Mouse (Mus musculus) brown adipose tissue, adult 24 weeks (tissue): ENCODE measurements around the gene Anapc1. TPM values are rescaled to one million over a fixed set of nuclear protein-coding genes. Genes with fewer than 3 reads are reported as not detected.
"Not testable (repeated sequence)": the region's sequence is repeated elsewhere in the genome, so short reads cannot be mapped to it uniquely, and the experiment has no call there.

Source experiments
- H3K27ac ChIP-seq: fragments of 200-500 bp; replicated peaks from 2 replicates; pipeline ENCODE4 v1.5.1; 2012; ENCODE audit warnings: low read depth, mild to moderate bottlenecking, low read length
- H3K4me1 ChIP-seq: fragments of 200-500 bp; 2 replicates; pipeline ENCODE4 v1.6.1; 2012; ENCODE audit warnings: low read length, mixed read lengths; ENCODE audit not compliant: control insufficient read depth, insufficient read depth, insufficient read length
- H3K4me3 ChIP-seq: fragments of 200-500 bp; 2 replicates; pipeline ENCODE4 v1.5.1; 2012; ENCODE audit warnings: low read depth, mild to moderate bottlenecking, low read length, moderate library complexity; ENCODE audit not compliant: insufficient read depth
- polyA plus RNA-seq: library from polyadenylated mRNA; stranded (reverse); fragments of >200 nt; gene quantifications from 2 replicates; pipeline ENCODE4 v1.2.4, GENCODE M21; 2012; ENCODE audit not compliant: missing spikeins, insufficient read depth, insufficient read length

The Anapc1 gene
- polyA plus RNA-seq, 1 experiment, result 17.7 TPM

GRCm38 (mm10) chr2:128710609-128711008 is 23.4 kb upstream of the Anapc1 start:
- H3K27ac ChIP-seq, result peak overlapping the region; percentile 59
- H3K4me3 ChIP-seq, result no peak overlapping the region
- H3K4me1 ChIP-seq, result peaks cover 19% of the 10 kb centered on the region

DNA sequence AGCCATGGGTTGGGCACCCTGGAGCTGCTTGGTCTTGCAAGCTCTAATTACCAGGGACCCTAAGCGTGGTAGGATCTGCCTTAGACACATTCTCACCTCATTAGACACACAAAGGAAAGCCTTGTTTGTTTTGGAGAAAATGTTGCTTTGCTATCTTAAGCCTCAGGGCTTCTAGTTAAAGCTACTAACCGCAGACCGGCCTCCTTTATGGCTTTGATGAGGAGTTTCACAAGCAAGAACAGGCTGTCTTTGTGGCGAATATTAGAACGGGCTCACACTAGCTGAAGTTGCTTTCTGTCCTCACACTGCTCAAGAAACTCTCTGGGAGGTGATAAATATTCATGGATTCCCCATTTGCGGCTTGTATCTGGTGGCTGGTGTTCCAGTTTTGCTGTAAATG is 22.1 kb upstream of the Anapc1 start:
- H3K27ac ChIP-seq, result peak overlapping the region; percentile 7; the same call in 1 of the 2 replicates
- peaks cover 19% of the 10 kb centered on the region for H3K4me1 ChIP-seq
- no peak overlapping the region for H3K4me3 ChIP-seq

- Histone ChIP-seq H3K27ac (peak overlapping the region; percentile 74), H3K4me3 (peak overlapping the region; percentile 47), H3K4me1 (peaks cover 2% of the 10 kb centered on the region; the same call in 1 of the 2 replicates)
Measured at GRCm38 (mm10) chr2:128704474-128704873, 17.3 kb upstream of the Anapc1 start.

DNA sequence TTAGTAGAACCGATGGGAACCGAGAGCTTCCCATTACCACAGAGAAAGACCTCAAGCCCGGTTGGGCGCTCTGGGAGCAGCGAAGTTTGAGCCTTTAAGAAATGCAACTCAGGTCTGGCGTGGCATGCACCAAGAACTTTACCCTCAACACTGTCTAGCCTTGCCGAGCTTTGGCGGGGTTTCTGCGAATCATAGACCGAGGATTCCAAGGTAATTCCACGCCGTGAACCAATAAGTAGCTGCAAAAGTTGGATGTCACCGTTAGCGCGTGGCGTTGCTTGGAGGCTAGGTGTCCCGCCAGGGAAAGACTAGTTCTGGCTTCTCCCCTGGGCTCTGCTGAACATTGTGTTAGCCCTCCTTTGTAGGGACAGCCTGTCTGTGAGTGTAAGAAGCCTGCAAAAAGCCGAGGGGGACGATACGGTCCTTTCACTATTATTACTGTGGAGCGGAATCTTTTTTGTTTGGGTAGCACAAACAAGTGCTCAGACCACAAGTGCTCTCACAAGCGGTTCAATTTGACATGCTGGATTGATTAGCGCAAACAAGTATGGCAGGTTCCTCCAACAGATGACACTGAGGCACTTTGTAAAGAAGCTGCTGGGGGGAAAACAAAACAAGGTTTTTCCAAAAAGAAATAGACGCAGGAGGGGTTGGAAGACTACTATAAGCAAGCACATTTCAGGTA is 12.2 kb upstream of the Anapc1 start:
- peak overlapping the region; percentile 78 for H3K4me3 ChIP-seq
- peak overlapping the region; percentile 73 for H3K27ac ChIP-seq
- H3K4me1 ChIP-seq, result no peaks in the 10 kb centered on the region

- Histone ChIP-seq H3K4me1 (no peaks in the 10 kb centered on the region), H3K27ac (peak within 1 kb of the TSS; percentile 77), H3K4me3 (peak within 1 kb of the TSS; percentile 78)
Measured at GRCm38 (mm10) chr2:128698693-128699181, 11.5 kb upstream of the Anapc1 start, which contains the start of gene Mertk. Gene Mertk (plus strand): TSS chr2:128698956.

GRCm38 (mm10) chr2:128698140-128698692 is 11.0 kb upstream of the Anapc1 start:
- H3K27ac ChIP-seq, result peak overlapping the region; percentile 77
- no peaks in the 10 kb centered on the region for H3K4me1 ChIP-seq
- H3K4me3 ChIP-seq, result peak overlapping the region; percentile 78

DNA sequence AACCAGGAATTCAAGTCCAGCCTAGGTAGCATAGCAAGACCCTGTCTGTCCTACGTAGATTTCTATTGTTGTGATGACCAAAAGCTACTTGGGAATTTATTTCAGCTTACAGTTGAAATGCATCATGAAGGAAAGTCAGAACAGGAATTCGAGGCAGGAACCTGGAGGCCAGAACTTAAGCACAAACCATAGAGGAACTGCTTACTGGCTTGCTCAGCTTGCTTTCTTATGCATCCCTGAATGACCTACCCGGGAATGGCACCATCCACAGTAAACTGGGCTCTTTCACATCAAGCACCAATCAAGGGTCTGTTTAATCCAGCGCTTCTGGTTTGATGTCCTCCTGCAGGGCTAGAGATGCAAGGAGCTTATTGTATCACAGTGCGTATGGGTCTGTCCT is 10.4 kb upstream of the Anapc1 start:
- Histone ChIP-seq H3K4me3 (no peak overlapping the region), H3K4me1 (no peaks in the 10 kb centered on the region), H3K27ac (no peak overlapping the region)

- H3K27ac ChIP-seq, result no peak overlapping the region
- H3K4me3 ChIP-seq, result no peak overlapping the region
- H3K4me1 ChIP-seq, result no peaks in the 10 kb centered on the region
Measured at GRCm38 (mm10) chr2:128697047-128697446, 9.9 kb upstream of the Anapc1 start.

GRCm38 (mm10) chr2:128696426-128696825 is 9.2 kb upstream of the Anapc1 start:
- Histone ChIP-seq H3K4me3 (no peak overlapping the region), H3K27ac (no peak overlapping the region), H3K4me1 (no peaks in the 10 kb centered on the region)

- Histone ChIP-seq H3K4me1 (no peaks in the 10 kb centered on the region), H3K27ac (no peak overlapping the region), H3K4me3 (no peak overlapping the region)
Measured at GRCm38 (mm10) chr2:128694548-128694947, 7.4 kb upstream of the Anapc1 start.

GRCm38 (mm10) chr2:128693828-128694227 is 6.6 kb upstream of the Anapc1 start:
- H3K4me1 ChIP-seq, H3K4me3 ChIP-seq: not testable (repeated sequence)

GRCm38 (mm10) chr2:128693236-128693635 is 6.0 kb upstream of the Anapc1 start:
- Histone ChIP-seq H3K27ac (no peak overlapping the region), H3K4me1 (no peaks in the 10 kb centered on the region), H3K4me3 (no peak overlapping the region)

More at GRCm38 (mm10) chr2:128693828-128694227, 6.6 kb upstream of the Anapc1 start:
- H3K27ac ChIP-seq, result not testable (repeated sequence)

- H3K4me3 ChIP-seq, result no peak overlapping the region
- no peaks in the 10 kb centered on the region for H3K4me1 ChIP-seq
- H3K27ac ChIP-seq, result no peak overlapping the region
Measured at GRCm38 (mm10) chr2:128692771-128693170, 5.6 kb upstream of the Anapc1 start.

GRCm38 (mm10) chr2:128692336-128692735 is 5.1 kb upstream of the Anapc1 start:
- H3K27ac ChIP-seq, result no peak overlapping the region
- H3K4me3 ChIP-seq, result no peak overlapping the region
- H3K4me1 ChIP-seq, result no peaks in the 10 kb centered on the region

DNA sequence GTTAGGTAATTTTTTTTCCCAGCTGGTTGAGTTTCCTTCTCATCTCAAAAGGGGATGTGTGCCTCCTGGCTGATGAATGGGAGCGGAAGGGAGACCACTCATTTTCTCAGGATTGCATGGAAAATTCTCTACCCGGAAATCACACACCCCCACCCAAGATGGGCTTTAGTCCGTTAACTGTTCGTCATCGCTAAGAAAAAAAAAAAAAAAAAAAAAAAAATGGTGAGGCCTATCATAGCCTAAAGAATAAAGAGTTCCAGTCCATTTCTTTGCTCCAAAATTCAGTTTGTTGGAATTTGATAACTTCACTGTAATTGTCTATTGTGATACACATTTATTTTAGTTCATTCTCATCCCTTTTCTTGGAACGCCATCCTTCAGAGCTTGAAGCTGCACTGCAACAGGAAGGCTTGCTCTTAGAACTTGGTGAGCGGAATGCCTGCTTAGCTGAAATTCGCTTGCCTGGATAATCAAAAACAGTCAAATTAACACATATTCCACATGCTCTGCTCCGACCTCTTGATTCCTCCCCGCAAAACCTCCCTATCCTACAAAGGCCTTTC is 448 bp upstream of the Anapc1 start:
- Histone ChIP-seq H3K4me3 (peak overlapping the region; percentile 94), H3K4me1 (peaks cover 4% of the 10 kb centered on the region; the same call in 1 of the 2 replicates), H3K27ac (peak overlapping the region; percentile 78)
